Mouse (Mus musculus): ENCODE data around the gene Rnaseh2a. TPM values are rescaled to one million over a fixed set of nuclear protein-coding genes. Genes with fewer than 3 reads are reported as not detected.

The Rnaseh2a gene
- polyA plus RNA-seq, 1 experiment from 2014 or later: 57.5 TPM

- Histone ChIP-seq H3K27me3 (replicated peaks; ENCODE audit: control insufficient read depth, insufficient read depth, low read length) (peaks cover 4% of the 10 kb centered on the region), H3K36me3 (ENCODE audit: control insufficient read depth, insufficient read depth, low read length) (no peaks in the 10 kb centered on the region), H3K27ac (ENCODE audit: low read depth, low read length) (0 out of 2 replicates have a peak overlapping the region, but pooled peaks have one; percentile 2), H3K4me3 (ENCODE audit: low read length) (peak overlapping the region; percentile 77), H3K4me1 (ENCODE audit: control insufficient read depth, insufficient read depth, low read depth, low read length) (peaks cover 17% of the 10 kb centered on the region), H3K9ac (ENCODE audit: low read depth, low read length) (peak overlapping the region; percentile 88), H3K4me2 (ENCODE audit: low read length) (peak overlapping the region; percentile 84), H3K9me3 (ENCODE audit: control insufficient read depth, low read length) (no peaks in the 10 kb centered on the region)
- 2% methylated on average over 26 of the region's 26 CpGs for WGBS
- ATAC-seq: peak; percentile 41
These were observed 24.9 kb downstream of the Rnaseh2a start for GRCm38 (mm10) chr8:84944478-84945160.

GRCm38 (mm10) chr8:84943699-84944098, 25.9 kb downstream of the Rnaseh2a start:
- Histone ChIP-seq H3K27ac (ENCODE audit: low read depth, low read length) (no peak overlapping the region), H3K9ac (ENCODE audit: low read depth, low read length) (no peak overlapping the region)
- ATAC-seq: no peak

GRCm38 (mm10) chr8:84937620-84938485, 31.7 kb downstream of the Rnaseh2a start:
- 64% methylated on average over 13 of the region's 13 CpGs for WGBS
- Histone ChIP-seq H3K4me1 (ENCODE audit: control insufficient read depth, insufficient read depth, low read depth, low read length) (peaks cover 20% of the 10 kb centered on the region), H3K9ac (ENCODE audit: low read depth, low read length) (peak overlapping the region; percentile 98), H3K36me3 (ENCODE audit: control insufficient read depth, insufficient read depth, low read length) (no peaks in the 10 kb centered on the region), H3K4me3 (ENCODE audit: low read length) (peak overlapping the region; percentile 82), H3K27ac (ENCODE audit: low read depth, low read length) (peak overlapping the region; percentile 95), H3K9me3 (ENCODE audit: control insufficient read depth, low read length) (no peaks in the 10 kb centered on the region), H3K27me3 (replicated peaks; ENCODE audit: control insufficient read depth, insufficient read depth, low read length) (no peaks in the 10 kb centered on the region), H3K4me2 (ENCODE audit: low read length) (peak overlapping the region; percentile 78)
- no peak; the same call in 1 of the 2 replicates for ATAC-seq

More at GRCm38 (mm10) chr8:84943699-84944098, 25.9 kb downstream of the Rnaseh2a start:
- WGBS: 21% methylated on average over 4 of the region's 4 CpGs
- Histone ChIP-seq H3K4me1 (ENCODE audit: control insufficient read depth, insufficient read depth, low read depth, low read length) (peaks cover 17% of the 10 kb centered on the region), H3K36me3 (ENCODE audit: control insufficient read depth, insufficient read depth, low read length) (no peaks in the 10 kb centered on the region), H3K27me3 (replicated peaks; ENCODE audit: control insufficient read depth, insufficient read depth, low read length) (0 out of 2 replicates have a peak, but pooled peaks cover 3% of the 10 kb centered on the region), H3K4me2 (ENCODE audit: low read length) (peak overlapping the region; percentile 84), H3K9me3 (ENCODE audit: control insufficient read depth, low read length) (no peaks in the 10 kb centered on the region), H3K4me3 (ENCODE audit: low read length) (peak overlapping the region; percentile 77; the same call in 1 of the 2 replicates)

- Histone ChIP-seq H3K36me3 (ENCODE audit: control insufficient read depth, insufficient read depth, low read length) (no peaks in the 10 kb centered on the region; the same call in 1 of the 2 replicates), H3K27me3 (replicated peaks; ENCODE audit: control insufficient read depth, insufficient read depth, low read length) (no peaks in the 10 kb centered on the region), H3K27ac (ENCODE audit: low read depth, low read length) (peak within 1 kb of the TSS; percentile 95), H3K4me1 (ENCODE audit: control insufficient read depth, insufficient read depth, low read depth, low read length) (peaks cover 20% of the 10 kb centered on the region), H3K9me3 (ENCODE audit: control insufficient read depth, low read length) (no peaks in the 10 kb centered on the region), H3K9ac (ENCODE audit: low read depth, low read length) (peak within 1 kb of the TSS; percentile 98), H3K4me3 (ENCODE audit: low read length) (peak within 1 kb of the TSS; percentile 82), H3K4me2 (ENCODE audit: low read length) (peak within 1 kb of the TSS; percentile 78)
- ATAC-seq: peak; percentile 63
- under 1% methylated on average over 50 of the region's 50 CpGs for WGBS
These were observed 32.5 kb downstream of the Rnaseh2a start, which contains the start of gene Mast1 for GRCm38 (mm10) chr8:84936962-84937546. Mast1 (minus strand) TSS chr8:84937359.

GRCm38 (mm10) chr8:84936041-84936961, 33.3 kb downstream of the Rnaseh2a start:
- peaks cover 20% of the 10 kb centered on the region for H3K4me1 ChIP-seq (ENCODE audit: control insufficient read depth, insufficient read depth, low read depth, low read length)
- WGBS: 9% methylated on average over 22 of the region's 23 CpGs
- no peaks in the 10 kb centered on the region; the same call in 1 of the 2 replicates for H3K36me3 ChIP-seq (ENCODE audit: control insufficient read depth, insufficient read depth, low read length)
- H3K27me3 ChIP-seq (replicated peaks; ENCODE audit: control insufficient read depth, insufficient read depth, low read length): no peaks in the 10 kb centered on the region
- peak overlapping the region; percentile 98 for H3K9ac ChIP-seq (ENCODE audit: low read depth, low read length)
- ATAC-seq: peak; percentile 43
- H3K4me2 ChIP-seq (ENCODE audit: low read length): peak overlapping the region; percentile 78
- H3K27ac ChIP-seq (ENCODE audit: low read depth, low read length): peak overlapping the region; percentile 95
- peak overlapping the region; percentile 82 for H3K4me3 ChIP-seq (ENCODE audit: low read length)
- no peaks in the 10 kb centered on the region for H3K9me3 ChIP-seq (ENCODE audit: control insufficient read depth, low read length)

GRCm38 (mm10) chr8:84935489-84935888, 34.1 kb downstream of the Rnaseh2a start:
- Histone ChIP-seq H3K4me2 (ENCODE audit: low read length) (peak overlapping the region; percentile 78), H3K4me1 (ENCODE audit: control insufficient read depth, insufficient read depth, low read depth, low read length) (peaks cover 20% of the 10 kb centered on the region), H3K9me3 (ENCODE audit: control insufficient read depth, low read length) (no peaks in the 10 kb centered on the region), H3K4me3 (ENCODE audit: low read length) (peak overlapping the region; percentile 82), H3K27ac (ENCODE audit: low read depth, low read length) (peak overlapping the region; percentile 95), H3K9ac (ENCODE audit: low read depth, low read length) (peak overlapping the region; percentile 36), H3K27me3 (replicated peaks; ENCODE audit: control insufficient read depth, insufficient read depth, low read length) (no peaks in the 10 kb centered on the region), H3K36me3 (ENCODE audit: control insufficient read depth, insufficient read depth, low read length) (peaks cover 3% of the 10 kb centered on the region; the same call in 1 of the 2 replicates)
- ATAC-seq: peak; percentile 26
- WGBS: 3% methylated on average over 14 of the region's 14 CpGs

- H3K9ac ChIP-seq (ENCODE audit: low read depth, low read length): peak overlapping the region; percentile 36
- peak overlapping the region; percentile 82 for H3K4me3 ChIP-seq (ENCODE audit: low read length)
- H3K4me2 ChIP-seq (ENCODE audit: low read length): peak overlapping the region; percentile 78
- no peaks in the 10 kb centered on the region for H3K27me3 ChIP-seq (replicated peaks; ENCODE audit: control insufficient read depth, insufficient read depth, low read length)
- H3K36me3 ChIP-seq (ENCODE audit: control insufficient read depth, insufficient read depth, low read length): peaks cover 6% of the 10 kb centered on the region; the same call in 1 of the 2 replicates
- no peak overlapping the region; the same call in 1 of the 2 replicates for H3K27ac ChIP-seq (ENCODE audit: low read depth, low read length)
- ATAC-seq: peak; percentile 66
- H3K9me3 ChIP-seq (ENCODE audit: control insufficient read depth, low read length): no peaks in the 10 kb centered on the region
- WGBS: under 1% methylated on average over 15 of the region's 15 CpGs
- H3K4me1 ChIP-seq (ENCODE audit: control insufficient read depth, insufficient read depth, low read depth, low read length): peaks cover 20% of the 10 kb centered on the region
These were observed 34.7 kb downstream of the Rnaseh2a start for GRCm38 (mm10) chr8:84934860-84935259.
